Mouse (Mus musculus) monocyte, adult 5-6 weeks (primary cell): ENCODE data around the gene Lpp. TPM values are rescaled to one million over a fixed set of nuclear protein-coding genes. Genes with fewer than 3 reads are reported as not detected.

ENCODE experiments used
- ATAC-seq: fragments of 153-309, 156-312 bp; replicated peaks from 2 replicates; pipeline ENCODE4 v1.8.0; 2017; ENCODE audit warnings: mild to moderate bottlenecking; ENCODE audit not compliant: low TSS enrichment, insufficient number of reproducible peaks, severe bottlenecking, poor library complexity, low FRiP score
- total RNA-seq: library from RNA; stranded (forward); fragments of 200-1000, 200-491, 200-594 nt; gene quantifications from 3 replicates; pipeline ENCODE4 v1.2.3, GENCODE M21; 2017

The Lpp gene
- total RNA-seq, 1 experiment from 2014 or later, result 8.9 TPM

DNA sequence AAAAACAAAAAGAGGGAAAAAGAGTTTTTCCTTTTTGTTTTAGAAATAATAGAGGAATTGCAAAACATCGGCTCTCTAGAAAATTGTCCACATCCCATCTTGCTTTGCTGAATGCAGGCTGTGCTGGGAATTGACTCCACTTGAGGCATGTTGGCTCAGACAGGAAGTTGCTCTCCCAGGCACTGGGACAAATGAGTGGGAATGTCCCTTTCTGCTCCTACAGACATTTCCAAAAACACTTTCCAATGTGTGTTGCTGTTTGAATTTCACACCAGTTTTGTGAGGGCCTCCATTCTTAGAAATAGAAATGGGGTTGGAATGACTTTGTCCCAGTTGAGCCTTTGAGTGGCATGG is 116.5 kb downstream of the Lpp start:
- no peak for ATAC-seq

DNA sequence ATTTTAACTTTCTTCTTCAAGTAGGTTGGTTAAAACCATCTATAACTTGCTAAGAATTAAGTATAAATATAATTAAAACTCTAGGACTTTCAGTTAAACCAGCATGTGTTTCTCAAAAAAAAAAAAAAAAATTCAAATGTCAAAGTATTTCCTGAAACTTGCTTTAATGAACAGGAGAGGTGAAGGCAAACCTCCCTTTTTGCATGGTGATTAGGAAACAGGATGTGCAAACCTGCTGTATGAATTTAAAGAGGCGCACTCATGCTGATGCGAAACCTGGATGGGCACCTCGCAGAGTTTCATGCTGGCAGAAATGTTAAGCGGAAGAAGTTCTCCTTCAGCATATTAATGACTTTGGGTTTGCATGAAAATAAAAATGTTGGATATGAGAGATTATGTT is 119.9 kb downstream of the Lpp start:
- ATAC-seq, result no peak

DNA sequence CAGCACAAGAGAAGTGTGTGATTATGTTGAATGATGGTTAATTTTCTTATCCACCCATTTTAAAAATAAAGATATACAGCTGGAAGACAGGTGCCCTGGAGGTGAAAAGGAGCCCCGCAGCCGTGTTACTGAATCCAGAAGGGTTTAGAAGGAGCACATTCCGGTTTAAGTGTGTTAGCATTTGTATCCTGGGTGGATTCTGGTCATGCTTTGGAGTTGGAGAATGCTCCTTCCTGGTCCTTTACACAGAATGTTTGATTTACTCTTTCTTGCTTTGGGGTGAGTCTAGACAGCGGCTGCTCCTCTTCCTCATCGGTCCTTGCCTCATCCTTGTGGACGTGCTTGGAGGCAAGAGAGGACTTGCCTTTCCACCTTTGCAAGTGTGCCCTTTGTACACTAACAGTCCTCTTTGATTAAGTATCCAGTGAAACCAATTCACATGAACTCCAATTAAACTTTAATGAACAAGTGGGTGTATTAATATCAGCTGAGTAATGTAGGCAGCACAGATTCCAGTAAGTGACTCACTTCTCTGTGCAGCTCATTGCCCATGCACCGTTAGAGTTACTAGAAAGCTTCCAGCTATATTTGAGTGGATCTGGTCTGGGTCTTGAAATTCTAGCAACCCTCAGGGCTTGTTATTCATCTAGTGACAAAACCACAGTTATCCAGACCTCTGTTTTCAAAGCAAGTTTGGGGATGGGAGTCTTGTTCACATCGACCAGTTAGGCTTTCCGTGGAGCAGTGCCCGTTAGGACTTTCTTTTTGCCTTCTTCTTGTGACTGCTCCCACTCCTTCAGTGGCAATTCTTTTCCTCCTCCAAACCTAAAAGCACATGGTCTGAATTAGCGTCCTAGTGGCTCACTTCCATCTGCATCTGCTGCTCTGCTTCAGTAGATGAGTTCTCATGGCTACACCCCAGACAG is 121.8 kb downstream of the Lpp start:
- ATAC-seq, result no peak

DNA sequence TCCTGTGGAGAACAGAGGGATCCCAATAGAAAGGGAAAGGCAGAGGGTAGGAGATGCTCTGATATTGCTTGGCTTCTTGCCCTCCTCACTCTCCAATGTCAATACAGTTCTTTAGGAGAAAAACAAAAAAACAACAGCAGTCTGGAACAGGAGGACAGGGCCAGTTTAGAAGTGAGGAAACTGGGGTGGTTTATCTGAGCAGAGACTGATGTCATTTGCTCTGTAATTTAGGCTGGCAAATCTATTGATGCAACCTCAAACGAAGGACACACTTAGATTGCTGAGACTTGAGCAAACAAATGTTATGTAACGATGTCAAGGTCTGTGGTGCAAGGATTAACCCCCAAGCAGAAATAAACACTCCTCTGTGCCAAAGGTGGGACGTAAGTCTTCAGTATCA is 123.7 kb downstream of the Lpp start:
- ATAC-seq, result peak; percentile 67

DNA sequence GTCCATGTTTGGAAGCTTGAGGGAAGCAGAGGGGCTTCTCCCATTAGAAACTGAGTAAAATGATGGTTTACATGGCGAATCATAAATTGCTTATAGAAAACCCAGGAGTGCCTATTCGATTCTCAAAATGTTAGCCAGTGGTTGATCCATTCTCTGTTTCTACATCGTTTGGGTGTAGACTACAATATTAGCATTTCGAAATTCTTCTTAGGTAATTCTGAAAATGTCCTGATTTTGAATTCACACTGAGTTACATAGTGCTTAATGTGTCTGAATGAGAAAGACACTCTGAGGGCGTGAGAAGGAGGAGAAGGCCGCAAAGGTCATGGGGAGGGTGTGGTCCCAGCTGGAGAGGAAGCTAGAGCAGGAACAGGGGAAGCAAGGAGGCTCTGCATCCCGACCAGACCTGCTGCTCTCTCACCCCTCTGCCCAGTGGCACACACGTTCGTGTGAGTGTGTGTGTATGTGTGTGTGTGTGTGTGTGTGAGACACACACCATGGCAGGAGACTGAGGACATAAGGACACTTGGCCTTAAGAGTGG is 124.3 kb downstream of the Lpp start:
- ATAC-seq, result peak; percentile 93

DNA sequence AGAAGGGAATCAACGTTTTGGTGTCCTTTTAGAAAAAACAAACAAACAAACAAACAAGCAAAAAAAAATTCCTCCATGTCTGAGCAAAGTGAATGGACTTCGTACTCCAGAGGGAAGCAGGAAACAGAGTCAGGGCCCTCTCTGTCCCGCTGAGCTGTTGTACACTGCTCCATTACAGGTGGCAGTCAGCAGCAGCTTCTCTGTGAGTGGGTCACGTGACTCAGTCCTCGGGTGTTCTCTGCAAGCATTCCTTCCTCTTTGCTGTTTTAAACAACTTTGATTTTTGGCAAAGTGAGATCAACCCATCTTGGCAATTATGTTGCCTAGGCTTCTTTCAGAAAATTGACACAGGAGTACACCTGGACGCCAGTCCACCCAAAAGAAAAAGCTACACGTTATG is 125.5 kb downstream of the Lpp start:
- no peak for ATAC-seq

DNA sequence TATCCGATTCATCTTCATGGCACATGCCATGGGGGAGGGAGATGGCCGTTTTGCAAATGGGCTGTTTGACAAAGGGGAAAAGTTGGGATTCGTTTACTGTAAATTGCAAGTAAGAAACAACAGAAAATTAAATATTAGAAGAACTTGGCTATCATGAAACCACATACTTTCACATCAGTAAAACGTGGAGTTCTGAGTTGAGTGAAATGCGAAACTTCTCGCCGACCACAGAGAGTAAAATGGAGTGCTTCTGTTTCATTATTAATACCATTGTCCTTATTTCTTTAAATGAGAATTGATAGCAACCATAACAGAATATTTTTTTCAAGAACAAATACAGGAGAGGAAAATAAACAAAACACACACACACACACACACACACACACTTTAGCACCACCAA is 133.9 kb downstream of the Lpp start:
- no peak for ATAC-seq

DNA sequence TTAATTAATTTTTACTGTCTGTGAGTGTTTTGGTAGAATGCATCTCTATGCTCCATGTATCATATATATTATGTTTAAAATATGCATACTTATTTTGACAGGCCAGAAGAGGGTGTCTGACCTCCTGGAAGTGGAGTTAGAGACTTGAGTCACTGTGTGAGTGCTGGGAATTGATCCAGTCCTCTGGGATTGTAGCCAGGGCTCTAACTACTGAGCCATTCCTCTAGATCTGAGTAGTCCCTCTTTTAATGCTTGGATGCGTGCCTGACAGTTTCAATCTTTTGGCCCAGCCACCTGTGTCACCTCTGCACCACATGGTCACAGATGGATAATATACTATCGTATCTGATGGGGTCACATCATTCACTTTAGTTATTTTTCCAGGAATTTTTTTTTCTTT is 138.4 kb downstream of the Lpp start:
- no peak for ATAC-seq

DNA sequence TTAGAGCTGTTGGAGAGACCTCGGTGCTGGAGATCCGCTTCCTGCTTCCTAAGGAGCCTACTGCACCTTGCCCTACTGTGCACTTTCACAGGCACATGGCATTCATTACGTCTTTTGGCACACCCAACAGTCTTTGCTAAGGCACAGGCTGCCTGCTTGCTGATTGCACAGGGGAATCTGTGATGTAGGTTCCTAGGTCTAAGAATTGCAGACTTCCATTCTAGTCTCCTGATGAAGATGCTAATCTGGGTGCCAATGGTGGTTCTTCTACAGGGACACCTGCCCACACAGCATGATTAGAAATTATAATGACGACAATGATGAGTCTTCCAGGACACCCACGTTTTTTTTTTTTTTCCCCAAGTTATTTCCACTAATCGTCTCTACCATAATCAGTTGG is 141.9 kb downstream of the Lpp start:
- no peak for ATAC-seq

DNA sequence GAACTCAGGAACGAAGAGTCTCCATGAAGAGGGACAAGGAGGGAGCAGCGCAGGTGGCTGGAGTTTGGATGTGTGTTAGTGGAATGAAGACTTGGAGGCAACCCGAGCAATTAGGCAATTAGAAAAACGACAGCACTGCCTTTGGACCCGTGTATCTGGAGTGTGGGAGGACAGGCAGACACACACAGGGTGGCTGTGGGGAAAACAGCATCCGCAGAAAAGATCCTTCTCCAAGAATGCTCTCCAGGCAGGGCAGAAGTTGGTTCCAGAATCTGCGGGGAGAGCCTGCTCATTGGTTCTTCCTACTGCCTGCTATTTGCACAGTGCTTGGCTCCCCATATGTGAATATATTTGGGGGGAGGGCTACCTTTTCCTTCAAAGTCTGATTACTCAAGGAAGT is 143.0 kb downstream of the Lpp start:
- ATAC-seq, result no peak

DNA sequence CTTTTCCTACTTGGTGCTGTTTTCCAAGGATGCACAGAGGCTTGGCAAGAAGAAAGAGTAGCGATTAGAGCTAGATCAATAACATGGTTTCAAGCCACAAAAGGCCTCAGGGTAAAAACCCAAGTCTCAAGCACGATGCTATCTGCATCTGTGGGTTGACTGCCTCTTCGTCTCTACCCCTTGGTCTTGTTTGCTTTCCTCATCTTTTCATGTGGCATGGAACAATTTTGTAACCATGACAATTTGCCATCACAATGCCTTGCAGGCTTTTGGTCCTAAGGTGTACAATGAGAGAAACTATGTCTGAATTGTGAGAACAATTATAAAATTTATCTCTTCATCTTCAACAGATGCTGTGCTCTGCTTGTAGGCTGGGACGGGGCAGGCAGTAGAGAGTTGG is 145.7 kb downstream of the Lpp start:
- ATAC-seq, result no peak

DNA sequence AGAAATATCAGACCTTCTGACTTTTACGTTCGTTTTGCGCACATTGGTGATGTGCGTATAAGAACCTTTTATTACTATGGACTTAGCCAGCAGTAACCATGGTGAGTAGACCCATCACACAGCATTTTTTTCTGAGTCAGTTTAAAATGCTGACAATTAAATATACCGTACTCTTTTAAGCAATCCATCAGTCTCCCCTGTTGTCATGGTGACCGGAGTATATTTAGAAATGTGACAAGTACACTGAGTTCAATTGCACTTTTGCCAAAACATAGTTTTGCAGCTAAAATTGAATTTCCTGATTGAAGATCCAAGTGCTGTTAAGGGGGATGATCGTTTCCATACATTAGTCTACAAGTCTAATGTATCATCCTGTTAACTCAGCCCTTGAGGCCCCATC is 149.6 kb downstream of the Lpp start:
- no peak for ATAC-seq

DNA sequence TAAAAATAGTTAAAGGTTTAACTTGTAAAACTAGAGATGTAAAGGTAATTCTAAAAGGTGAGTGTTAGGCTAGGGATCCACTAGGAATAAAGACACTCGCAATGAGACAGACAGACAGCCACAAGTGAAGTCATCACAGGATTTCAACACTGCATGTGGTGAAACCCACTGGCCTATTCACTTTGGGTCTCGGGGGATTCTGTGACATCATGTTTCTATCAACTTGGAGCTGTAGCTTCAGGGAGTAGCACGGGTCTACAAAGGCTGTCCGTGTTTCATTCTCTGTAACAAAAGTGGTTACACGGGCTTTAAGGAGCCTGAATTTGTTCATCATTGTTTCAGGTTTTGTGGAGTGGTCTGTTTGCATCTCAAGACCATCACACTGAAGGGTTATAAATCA is 152.1 kb downstream of the Lpp start:
- ATAC-seq, result no peak

DNA sequence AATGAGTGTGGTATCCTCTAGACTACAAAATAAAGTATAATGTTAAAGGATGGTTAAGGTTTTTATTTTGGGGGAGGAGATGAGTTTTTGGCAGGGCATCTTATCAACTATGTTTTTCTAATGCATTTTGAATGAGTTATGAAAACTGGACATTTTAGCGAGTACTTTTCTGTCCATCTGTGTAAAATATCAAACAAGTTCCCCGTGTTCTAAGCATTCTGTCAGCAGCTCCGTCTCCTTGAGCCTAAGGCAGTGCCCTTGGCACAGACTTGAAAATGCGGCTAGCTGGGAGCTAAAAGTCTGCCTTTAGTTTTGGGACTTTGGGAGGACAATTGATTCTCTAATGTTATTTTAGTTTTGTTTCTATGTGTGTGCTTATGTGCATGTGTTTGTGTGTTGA is 165.2 kb downstream of the Lpp start:
- ATAC-seq, result no peak

DNA sequence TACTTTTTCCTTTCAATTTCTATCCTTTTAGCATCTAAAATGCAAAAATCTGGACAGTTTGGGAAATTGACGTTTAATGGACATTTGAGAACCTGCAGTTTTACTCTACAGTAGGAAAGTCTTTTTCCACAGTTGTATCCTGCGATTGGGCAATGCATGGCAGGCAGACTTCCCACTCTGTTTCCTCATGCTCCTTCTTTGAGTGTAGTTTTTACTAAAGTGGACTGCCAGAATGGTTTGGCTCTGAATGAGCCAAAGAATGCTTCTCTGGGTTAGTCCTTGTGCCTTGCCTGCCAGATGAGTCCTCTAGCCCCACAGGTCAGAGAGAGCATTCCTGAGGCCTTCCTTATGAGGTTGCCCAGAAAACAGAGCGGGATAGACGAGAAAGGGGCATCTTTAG is 166.5 kb downstream of the Lpp start:
- ATAC-seq, result no peak

DNA sequence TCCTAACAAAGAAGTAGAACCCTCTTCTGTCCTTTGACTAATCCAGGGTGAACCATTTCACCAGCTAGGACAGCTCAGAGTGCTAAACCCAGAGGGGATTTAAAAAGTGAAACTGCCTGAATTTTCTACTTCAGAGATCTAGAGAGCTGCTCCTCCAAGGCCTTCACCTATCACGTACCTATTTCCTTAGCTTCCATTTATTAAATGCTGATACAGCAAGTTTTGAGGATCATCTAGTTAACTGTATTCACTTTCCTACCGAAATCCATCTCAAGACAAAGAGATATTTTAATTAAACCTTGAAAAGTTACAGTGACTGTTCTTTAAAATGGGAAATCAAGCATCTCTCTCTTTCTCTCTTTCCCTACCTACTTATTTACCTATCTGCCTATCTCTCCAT is 167.7 kb downstream of the Lpp start:
- ATAC-seq, result no peak

DNA sequence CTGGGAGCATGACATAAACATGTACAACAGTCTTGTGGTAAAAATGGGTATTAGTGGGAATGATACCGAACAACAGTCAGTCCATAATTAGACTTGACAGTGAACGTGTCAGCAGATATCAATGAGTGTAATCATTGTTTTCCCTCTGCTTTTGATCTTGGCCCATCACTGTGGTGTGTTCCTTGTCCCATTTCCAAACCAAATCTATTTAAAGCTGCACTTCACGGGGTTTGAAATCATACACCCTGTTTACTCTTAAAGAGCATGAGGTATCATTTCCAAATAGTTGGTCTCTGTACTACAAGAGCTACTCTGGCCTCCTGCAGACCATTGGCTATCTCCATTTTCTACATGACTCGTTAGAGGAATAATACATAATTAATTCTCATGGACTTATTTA is 168.3 kb downstream of the Lpp start:
- ATAC-seq, result no peak

DNA sequence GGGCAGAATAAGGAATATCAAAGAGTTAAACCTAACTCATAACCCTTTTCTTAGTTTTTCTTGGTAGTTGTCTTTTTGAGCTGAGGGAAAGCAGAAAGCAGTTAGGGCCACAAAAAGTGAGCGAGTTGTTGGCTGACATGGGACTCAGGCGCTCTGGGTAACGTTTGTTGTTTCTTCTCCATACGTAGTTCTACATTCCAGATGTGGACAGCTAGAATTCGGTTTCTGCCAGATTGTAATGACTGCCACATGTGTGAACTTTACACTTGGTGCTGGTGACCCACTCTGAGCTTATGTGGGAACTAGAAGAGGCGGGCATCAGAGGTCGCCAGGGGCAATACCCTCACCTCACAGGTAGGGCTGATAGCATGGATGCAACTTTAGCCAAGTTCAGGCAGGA is 172.0 kb downstream of the Lpp start:
- ATAC-seq, result no peak

DNA sequence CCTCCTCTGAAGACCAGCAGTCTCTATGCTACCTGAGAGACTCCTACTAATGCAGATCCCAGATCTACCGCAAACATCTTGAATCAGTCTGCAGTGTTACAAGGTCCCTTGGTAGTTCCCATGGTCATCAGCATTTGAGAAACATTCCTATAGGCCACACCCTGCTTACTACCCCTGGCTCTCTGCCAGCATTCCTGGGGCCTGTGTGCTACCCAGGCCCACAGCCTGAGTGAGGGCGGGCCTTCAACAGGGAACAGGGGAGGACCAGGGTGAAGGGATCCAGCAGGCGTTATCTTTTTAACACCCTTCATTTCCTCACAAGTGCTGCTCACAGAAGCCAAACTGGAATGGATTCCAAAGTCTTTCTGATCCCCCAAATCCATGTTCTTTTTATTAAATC is 173.0 kb downstream of the Lpp start:
- no peak for ATAC-seq

DNA sequence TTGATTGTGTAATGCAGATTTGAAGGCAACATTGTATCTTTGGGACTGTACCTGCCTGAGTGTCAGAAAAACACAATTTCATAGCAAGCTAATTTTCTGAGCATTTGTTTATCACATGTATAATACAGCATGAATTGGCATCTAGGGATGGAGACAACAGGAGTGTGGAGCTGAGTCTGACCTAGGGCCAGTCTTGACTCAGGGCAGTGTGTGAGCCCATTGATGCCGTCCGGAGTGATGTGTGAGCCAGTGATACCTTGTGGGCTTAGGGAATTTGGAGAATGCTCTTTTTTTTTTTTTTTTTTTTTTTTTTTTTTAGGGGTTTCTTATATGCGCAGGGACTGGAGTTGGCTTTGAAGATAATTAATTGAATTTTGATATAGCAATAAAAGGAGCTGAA is 174.3 kb downstream of the Lpp start:
- ATAC-seq, result no peak

DNA sequence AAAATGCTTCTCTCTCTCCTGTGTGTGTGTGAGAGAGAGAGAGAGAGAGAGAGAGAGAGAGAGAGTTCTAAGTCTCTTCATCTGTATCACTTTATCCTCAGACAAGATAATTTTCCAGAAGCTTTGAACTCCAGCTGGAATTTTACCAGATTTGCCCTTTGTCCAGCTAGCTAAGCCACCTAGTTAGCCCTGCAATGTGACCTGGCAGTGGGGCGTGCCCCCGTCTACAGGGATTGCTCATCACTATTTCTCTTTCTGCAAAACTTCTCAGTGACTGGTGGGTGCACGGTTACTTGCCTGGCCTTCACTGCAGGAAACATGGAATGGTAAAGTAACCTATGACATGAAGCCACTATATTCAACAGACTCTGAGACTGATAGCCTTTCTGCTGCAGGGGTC is 174.8 kb downstream of the Lpp start:
- no peak for ATAC-seq
